Mouse (Mus musculus) testis, adult 2 months (tissue): ENCODE results near the gene Dennd2a.

Source experiments
- CTCF ChIP-seq: fragments of 200-500 bp; IDR thresholded peaks from 2 replicates; pipeline ENCODE4 v1.5.1; 2012; ENCODE audit warnings: low read depth, mild to moderate bottlenecking, inconsistent platforms, low read length, moderate library complexity; ENCODE audit not compliant: control insufficient read depth, insufficient read depth, insufficient replicate concordance
- POLR2A ChIP-seq: fragments of 200-500 bp; IDR thresholded peaks from 2 replicates; pipeline ENCODE4 v1.6.1; 2012; ENCODE audit warnings: low read depth, mild to moderate bottlenecking, inconsistent platforms, low read length, moderate library complexity; ENCODE audit not compliant: control insufficient read depth

- no peak for TF ChIP-seq POLR2A
- TF ChIP-seq CTCF, result no peak
Observed at GRCm38 (mm10) chr6:39427276-39428003, 130.2 kb downstream of the Dennd2a start.
